Mouse (Mus musculus) olfactory bulb, adult 2 months (tissue): ENCODE results near the gene Gpt2.

Experiments
- CTCF ChIP-seq: fragments of 200-500 bp; IDR thresholded peaks from 2 replicates; pipeline ENCODE4 v1.5.1; 2012; ENCODE audit warnings: low read depth, mild to moderate bottlenecking, low read length, moderate library complexity; ENCODE audit not compliant: insufficient read depth
- POLR2A ChIP-seq: fragments of 200-500 bp; IDR thresholded peaks from 2 replicates; pipeline ENCODE4 v1.6.1; 2012; ENCODE audit warnings: mild to moderate bottlenecking, low read depth, low read length, moderate library complexity; ENCODE audit not compliant: insufficient read depth

- TF ChIP-seq CTCF (no peak), POLR2A (no peak)
These were observed 9.9 kb upstream of the Gpt2 start for GRCm38 (mm10) chr8:85482427-85482826.
